ENCODE assay signal across 11 mouse cellular contexts in genomic region chr2:72474531-72475287, GRCm38 (mm10). TPM values are rescaled to one million over a fixed set of nuclear protein-coding genes. Genes with fewer than 3 reads are reported as not detected.
DNase-seq lines count a peak whose midpoint lies in the region; ATAC-seq and TF ChIP-seq lines count a peak whose summit lies in the region.
"Had no signal": no experiment of that assay in that cellular context is flagged by ENCODE, and none has a peak within 500 bp of the region (broad histone marks: within the 10 kb centered on the region; RNA-seq: fewer than 3 reads in every experiment).

No protein-coding gene starts in this region.

- TF ChIP-seq CTCF in MEL (IDR thresholded peaks at IDR 0.05 in 2 of 3, conservative IDR thresholded peaks at IDR 0.05 in 1 of 3; ENCODE audit: control insufficient read depth in 1 of 3, insufficient read depth in 1 of 3, low read depth in 2 of 3, low read length in 3 of 3, poor library complexity in 1 of 3, severe bottlenecking in 1 of 3), result no peak

- DNase-seq in kidney, postnatal 4 days, result no peak
- DNase-seq in MEL (ENCODE audit: low read depth, low spot score), result peak; percentile 55
- DNase-seq in embryonic facial prominence, embryonic 10.5 days (ENCODE audit: low spot score), result peak; percentile 35
- DNase-seq in T-cell, adult 2 months (ENCODE audit: low spot score), result no peak
- DNase-seq in urinary bladder, postnatal 14 days (ENCODE audit: low spot score), result no peak
- DNase-seq: kidney, postnatal 25 days; thymus, adult 18-20 months had no signal

- peak overlapping the region; percentile 87; the same call in 1 of the 2 replicates for H3K9ac ChIP-seq in kidney, embryonic 14.5 days (ENCODE audit: low read depth, low read length)
- H3K9ac ChIP-seq in MEL (ENCODE audit: control insufficient read depth, low read depth, low read length, poor library complexity, severe bottlenecking), result peak overlapping the region; percentile 79
- H3K9ac ChIP-seq in liver, embryonic 16.5 days (ENCODE audit: low read depth, low read length), result peak overlapping the region; percentile 86; the same call in 1 of the 2 replicates

- peaks cover 11% of the 10 kb centered on the region for H3K36me3 ChIP-seq in kidney, embryonic 14.5 days (ENCODE audit: control insufficient read depth, insufficient read depth, low read length)
- H3K36me3 ChIP-seq in MEL (ENCODE audit: control insufficient read depth in 1 of 2, insufficient read depth in 2 of 2, low read length in 2 of 2), result peaks cover 0 to 42% of the 10 kb centered on the region in 2 experiments; a peak in 2 of 4 replicates
- H3K36me3 ChIP-seq in embryonic facial prominence, embryonic 10.5 days (replicated peaks), result peaks cover 11% of the 10 kb centered on the region
- no peaks in the 10 kb centered on the region for H3K36me3 ChIP-seq in liver, embryonic 16.5 days (ENCODE audit: control insufficient read depth, insufficient read depth)

- no peak overlapping the region for H3K27ac ChIP-seq in kidney, embryonic 14.5 days (ENCODE audit: low read depth, low read length)
- peak overlapping the region; percentile 100 for H3K27ac ChIP-seq in MEL (ENCODE audit: control insufficient read depth, low read depth, low read length)
- peak overlapping the region; percentile 98 for H3K27ac ChIP-seq in embryonic facial prominence, embryonic 10.5 days (replicated peaks)
- peak overlapping the region; percentile 8; the same call in 1 of the 2 replicates for H3K27ac ChIP-seq in liver, embryonic 16.5 days (ENCODE audit: low read length)

- TF ChIP-seq EP300 in MEL (IDR thresholded peaks at IDR 0.05; ENCODE audit: low read depth in 1 of 2, low read length in 2 of 2), result no peak

- H3K79me2 ChIP-seq in MEL (ENCODE audit: control insufficient read depth, insufficient read depth, low read length, poor library complexity), result peaks cover 32% of the 10 kb centered on the region

- 36% methylated on average over 7 of the region's 7 CpGs for WGBS in kidney, embryonic 14.5 days
- 32% methylated on average over 7 of the region's 7 CpGs for WGBS in embryonic facial prominence, embryonic 10.5 days
- 28% methylated on average over 7 of the region's 7 CpGs for WGBS in liver, embryonic 16.5 days (ENCODE audit: insufficient replicate concordance)

- H3K4me2 ChIP-seq in kidney, embryonic 14.5 days (replicated peaks; ENCODE audit: low read depth, low read length), result peak overlapping the region; percentile 77
- H3K4me2 ChIP-seq in liver, embryonic 16.5 days (ENCODE audit: low read depth, low read length), result peak overlapping the region; percentile 93

- no peaks in the 10 kb centered on the region for H3K27me3 ChIP-seq in kidney, embryonic 14.5 days (ENCODE audit: control insufficient read depth, insufficient read depth, low read length)
- H3K27me3 ChIP-seq in MEL (ENCODE audit: control insufficient read depth in 1 of 2, insufficient read depth in 2 of 2, low read length in 2 of 2), result no peaks in the 10 kb centered on the region
- H3K27me3 ChIP-seq in embryonic facial prominence, embryonic 10.5 days (replicated peaks; ENCODE audit: low read depth, poor library complexity, severe bottlenecking), result peaks cover 25% of the 10 kb centered on the region
- H3K27me3 ChIP-seq in liver, embryonic 16.5 days (ENCODE audit: control insufficient read depth, insufficient read depth, low read depth, low read length), result no peaks in the 10 kb centered on the region

- no peak for TF ChIP-seq RAD21 in MEL (IDR thresholded peaks at IDR 0.05; ENCODE audit: low read depth, low read length)

- peaks cover 23% of the 10 kb centered on the region for H3K4me1 ChIP-seq in kidney, embryonic 14.5 days (ENCODE audit: control insufficient read depth, insufficient read depth, low read length)
- peaks cover 2 to 40% of the 10 kb centered on the region in 2 experiments; a peak in 3 of 4 replicates for H3K4me1 ChIP-seq in MEL (ENCODE audit: control insufficient read depth in 1 of 2, insufficient read depth in 2 of 2, low read length in 2 of 2)
- peaks cover 44% of the 10 kb centered on the region for H3K4me1 ChIP-seq in embryonic facial prominence, embryonic 10.5 days
- peaks cover 26% of the 10 kb centered on the region for H3K4me1 ChIP-seq in liver, embryonic 16.5 days (ENCODE audit: control insufficient read depth, low read depth, low read length)

- H3K9me3 ChIP-seq in kidney, embryonic 14.5 days (ENCODE audit: control insufficient read depth, low read length), result no peaks in the 10 kb centered on the region
- H3K9me3 ChIP-seq in MEL (replicated peaks; ENCODE audit: insufficient read depth, low read length), result no peaks in the 10 kb centered on the region
- H3K9me3 ChIP-seq in embryonic facial prominence, embryonic 10.5 days, result no peaks in the 10 kb centered on the region
- no peaks in the 10 kb centered on the region for H3K9me3 ChIP-seq in liver, embryonic 16.5 days (replicated peaks; ENCODE audit: control insufficient read depth, low read length)

- TF ChIP-seq POLR2A in MEL (IDR thresholded peaks at IDR 0.05; ENCODE audit: control insufficient read depth in 1 of 2, insufficient read depth in 1 of 2, low read depth in 1 of 2, low read length in 2 of 2, poor library complexity in 1 of 2), result no peak

- peak overlapping the region; percentile 89; the same call in 1 of the 2 replicates for H3K4me3 ChIP-seq in kidney, embryonic 14.5 days (ENCODE audit: low read length)
- H3K4me3 ChIP-seq in MEL (ENCODE audit: control insufficient read depth in 1 of 2, insufficient read depth in 1 of 2, low read depth in 2 of 2, low read length in 2 of 2), result peak overlapping the region; percentile 0 to 71
- H3K4me3 ChIP-seq in embryonic facial prominence, embryonic 10.5 days, result peak overlapping the region; percentile 88
- H3K4me3 ChIP-seq in liver, embryonic 16.5 days (ENCODE audit: low read depth, low read length), result no peak overlapping the region; the same call in 1 of the 2 replicates

- no peak for ATAC-seq in kidney, embryonic 14.5 days (ENCODE audit: low FRiP score, low TSS enrichment)
- ATAC-seq in liver, embryonic 16.5 days (ENCODE audit: low read depth), result no peak
- ATAC-seq in inflammation-experienced regulatory T-cells, adult 6 months, result no peak
- ATAC-seq: activated CD4-positive, CD25-positive, alpha-beta regulatory T cell, adult 4 months had no signal

TF ChIP-seq in MEL, 35 proteins besides CTCF, POLR2A, EP300 and RAD21:
- TF ChIP-seq KAT2A (conservative IDR thresholded peaks at IDR 0.05; ENCODE audit: low read depth, low read length) (no peak), NRF1 (IDR thresholded peaks at IDR 0.05; ENCODE audit: insufficient read depth, low read depth, low read length, poor library complexity, severe bottlenecking) (peak; percentile 56; the same call in 1 of the 2 replicates)
TF ChIP-seq in MEL: peak in this region for 1.

RNA-seq across cellular contexts. Expression of gene Cdca7, which starts 1.2 kb away (rescaled TPM):
- 146 and 192 TPM in 2 replicates for polyA plus RNA-seq in kidney, embryonic 14.5 days (2014; fragmentation: Nextera tagmentation; extraction: Ambion mirVana)
- 95.5 and 97.2 TPM in 2 replicates for total RNA-seq in MEL (2012; rRNA removed)
- 100 to 1,000 TPM; 123 to 175 TPM for polyA plus RNA-seq in MEL (2012; ENCODE audit: insufficient read depth in 1 of 2, insufficient read length in 2 of 2, low read depth in 1 of 2, low replicate concordance in 2 of 2, missing spikeins in 1 of 2)
- polyA plus RNA-seq in embryonic facial prominence, embryonic 10.5 days (2016; fragmentation: Nextera tagmentation; extraction: Ambion mirVana), result 252 and 257 TPM in 2 replicates
- polyA plus RNA-seq in liver, embryonic 16.5 days (2015; fragmentation: Nextera tagmentation; extraction: Ambion mirVana), result 38.8 and 40.7 TPM in 2 replicates
- 10 to 100 TPM; 25.9 to 43.7 (median 27.9) TPM for polyA plus RNA-seq in inflammation-experienced regulatory T-cells, adult 6 months (2017; shearing (Covaris generic))

Comparison
In these comparisons a context has a peak if more than half of its experiments do, and no peak if none do; other contexts are left out.
1. DNase-seq: peak in MEL (single experiment) and embryonic facial prominence, embryonic 10.5 days (single experiment); none in kidney, postnatal 4 days (0 of 2), T-cell, adult 2 months (single experiment) and urinary bladder, postnatal 14 days (single experiment).
2. Peak in every context shown above with its lines, with median percentiles within 50 percentile points of each other: H3K9ac ChIP-seq.